Mouse (Mus musculus): ENCODE measurements around the gene Zfp82. TPM values are rescaled to one million over a fixed set of nuclear protein-coding genes. Genes with fewer than 3 reads are reported as not detected.

The Zfp82 gene
- polyA plus RNA-seq, 2 experiments, result 0.50 to 1.2 TPM

DNA sequence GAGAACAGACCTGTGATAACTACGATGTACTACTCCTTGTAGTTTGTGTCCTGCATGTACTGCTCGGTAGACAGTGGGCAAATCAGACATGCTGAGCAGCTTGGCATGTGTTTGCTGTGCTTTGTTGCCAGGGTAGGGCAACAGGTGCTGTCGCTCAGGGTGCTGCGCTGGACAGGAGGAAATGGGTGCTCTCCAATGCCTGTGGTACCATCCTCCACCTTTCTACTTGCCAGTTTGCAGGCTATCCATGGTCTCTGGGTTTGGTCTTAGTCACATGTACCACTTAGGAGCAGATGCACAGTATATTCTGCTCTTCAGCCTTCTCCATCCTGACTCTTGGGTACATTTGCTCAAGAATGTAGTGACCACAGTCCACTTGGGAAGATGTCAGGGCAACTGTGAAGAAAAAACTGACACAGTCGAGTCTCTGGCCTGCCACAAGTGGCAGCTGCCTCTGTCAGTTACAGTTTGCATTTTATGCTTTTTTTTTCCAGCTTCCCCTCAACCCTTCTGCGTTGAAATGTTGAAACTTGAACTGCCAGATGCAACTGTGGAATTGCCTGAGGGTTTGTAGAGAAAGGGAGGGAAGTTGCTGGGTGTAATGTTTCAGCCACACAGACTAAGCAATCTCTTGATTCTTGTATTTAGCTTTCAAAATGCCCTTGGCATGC is 64.5 kb downstream of the Zfp82 start:
- Histone ChIP-seq H3K4me1 (replicated peaks; ENCODE audit: control insufficient read depth in 2 of 2, insufficient read depth in 2 of 2, low read length in 1 of 2) (no peaks in the 10 kb centered on the region), H3K4me2 (ENCODE audit: low read depth) (no peak overlapping the region), H3K27ac (no peak overlapping the region), H3K9ac (replicated peaks) (no peak overlapping the region), H3K4me3 (ENCODE audit: insufficient read depth in 1 of 2, low read depth in 2 of 2, low read length in 2 of 2) (no peak overlapping the region), H3K36me3 (replicated peaks; ENCODE audit: control insufficient read depth, insufficient read depth, low read depth) (peaks cover 2% of the 10 kb centered on the region; the same call in 1 of the 2 replicates), H3K27me3 (ENCODE audit: control insufficient read depth, insufficient read depth, low read length) (no peaks in the 10 kb centered on the region), H3K9me3 (ENCODE audit: control insufficient read depth, low read length) (no peaks in the 10 kb centered on the region)
- DNase-seq (ENCODE audit: low read depth in 3 of 3, low spot score in 3 of 3), result no peak
- TF ChIP-seq EP300 (IDR thresholded peaks at IDR 0.05; ENCODE audit: low read depth) (no peak), CTCF (IDR thresholded peaks at IDR 0.05; ENCODE audit: low read depth) (no peak)
- ATAC-seq (ENCODE audit: insufficient read depth), result no peak
- 62% methylated on average over 6 of the region's 6 CpGs for WGBS (ENCODE audit: insufficient replicate concordance)

DNA sequence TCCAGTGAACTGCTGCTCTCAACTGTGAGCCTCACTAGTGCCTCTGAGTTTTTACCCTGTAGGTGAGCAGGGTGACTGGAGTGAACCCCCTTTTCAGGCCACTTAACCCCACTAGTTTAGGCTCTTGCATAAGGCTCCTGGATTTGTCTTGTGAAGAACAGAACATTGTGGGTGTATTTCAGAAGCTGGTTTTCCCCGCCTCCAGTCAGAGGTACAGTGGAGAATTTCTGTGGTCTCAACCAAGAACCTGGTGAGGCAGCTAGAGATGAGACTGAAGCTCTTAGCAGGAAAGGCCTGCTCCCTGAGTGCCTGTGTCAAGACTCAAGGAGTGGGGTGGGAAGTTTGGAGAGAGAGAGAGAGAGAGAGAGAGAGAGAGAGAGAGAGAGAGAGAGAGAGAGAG is 65.1 kb downstream of the Zfp82 start:
- TF ChIP-seq CTCF (IDR thresholded peaks at IDR 0.05; ENCODE audit: low read depth), result no peak
- TF ChIP-seq EP300 (IDR thresholded peaks at IDR 0.05; ENCODE audit: low read depth), result no peak
- ATAC-seq (ENCODE audit: insufficient read depth) (no peak), DNase-seq (ENCODE audit: low read depth in 3 of 3, low spot score in 3 of 3) (no peak)
- Histone ChIP-seq H3K27ac (no peak overlapping the region), H3K36me3 (replicated peaks; ENCODE audit: control insufficient read depth, insufficient read depth, low read depth) (peaks cover 2% of the 10 kb centered on the region; the same call in 1 of the 2 replicates), H3K27me3 (ENCODE audit: control insufficient read depth, insufficient read depth, low read length) (no peaks in the 10 kb centered on the region), H3K4me2 (ENCODE audit: low read depth) (no peak overlapping the region), H3K9ac (replicated peaks) (no peak overlapping the region), H3K4me3 (ENCODE audit: insufficient read depth in 1 of 2, low read depth in 2 of 2, low read length in 2 of 2) (no peak overlapping the region), H3K4me1 (replicated peaks; ENCODE audit: control insufficient read depth in 2 of 2, insufficient read depth in 2 of 2, low read length in 1 of 2) (no peaks in the 10 kb centered on the region), H3K9me3 (ENCODE audit: control insufficient read depth, low read length) (no peaks in the 10 kb centered on the region)
- WGBS (ENCODE audit: insufficient replicate concordance), result 74% methylated on average over 1 of the region's 1 CpGs

Small RNA genes lying within 50 kb of the gene (microRNA-seq; reads per million reads assigned to microRNA genes)
- gene Gm23368, result not detected

Other genes starting within 250 kb of the Zfp82 start
- gene Zfp940, start 219.2 kb downstream of the Zfp82 start, polyA plus RNA-seq (2012; rRNA removed), result 0.17 and 0.41 TPM in 2 replicates
- 0.61 and 1.0 TPM in 2 replicates for gene Zfp940, start 219.2 kb downstream of the Zfp82 start, polyA plus RNA-seq (2014; fragmentation: Nextera tagmentation; extraction: Ambion mirVana)
- 0.69 and 0.92 TPM in 2 replicates for gene Zfp420, start 212.9 kb downstream of the Zfp82 start, polyA plus RNA-seq (2012; rRNA removed)
- 0.66 and 1.0 TPM in 2 replicates for gene Zfp420, start 212.9 kb downstream of the Zfp82 start, polyA plus RNA-seq (2014; fragmentation: Nextera tagmentation; extraction: Ambion mirVana)
- gene Zfp27, start 166.3 kb downstream of the Zfp82 start, polyA plus RNA-seq (2012; rRNA removed), result 1.0 and 1.2 TPM in 2 replicates
- gene Zfp27, start 166.3 kb downstream of the Zfp82 start, polyA plus RNA-seq (2014; fragmentation: Nextera tagmentation; extraction: Ambion mirVana), result 1.7 TPM in 2 replicates
- 0.51 and 0.69 TPM in 2 replicates for gene Zfp383, start 164.7 kb downstream of the Zfp82 start, polyA plus RNA-seq (2012; rRNA removed)
- 0.35 and 0.42 TPM in 2 replicates for gene Zfp383, start 164.7 kb downstream of the Zfp82 start, polyA plus RNA-seq (2014; fragmentation: Nextera tagmentation; extraction: Ambion mirVana)
- 1.5 and 1.7 TPM in 2 replicates for gene Zfp74, start 118.8 kb downstream of the Zfp82 start, polyA plus RNA-seq (2012; rRNA removed)
- gene Zfp74, start 118.8 kb downstream of the Zfp82 start, polyA plus RNA-seq (2014; fragmentation: Nextera tagmentation; extraction: Ambion mirVana), result 0.85 and 1.8 TPM in 2 replicates
- 4.5 and 6.1 TPM in 2 replicates for gene Zfp568, start 88.9 kb downstream of the Zfp82 start, polyA plus RNA-seq (2012; rRNA removed)
- 7.0 and 8.2 TPM in 2 replicates for gene Zfp568, start 88.9 kb downstream of the Zfp82 start, polyA plus RNA-seq (2014; fragmentation: Nextera tagmentation; extraction: Ambion mirVana)
- 0.24 and 0.38 TPM in 2 replicates for gene Zfp14, start 21.5 kb downstream of the Zfp82 start, polyA plus RNA-seq (2012; rRNA removed)
- gene Zfp14, start 21.5 kb downstream of the Zfp82 start, polyA plus RNA-seq (2014; fragmentation: Nextera tagmentation; extraction: Ambion mirVana), result 0.21 and 0.27 TPM in 2 replicates
- 0.13 TPM in 1 of 2 replicates, not detected in the other for gene Gm26920, start 17.5 kb upstream of the Zfp82 start, polyA plus RNA-seq (2012; rRNA removed)
- gene Gm26920, start 17.5 kb upstream of the Zfp82 start, polyA plus RNA-seq (2014; fragmentation: Nextera tagmentation; extraction: Ambion mirVana), result 0.23 TPM in 1 of 2 replicates, not detected in the other
- gene Zfp566, start 17.6 kb upstream of the Zfp82 start, polyA plus RNA-seq (2012; rRNA removed), result 0.54 and 1.8 TPM in 2 replicates
- 1.3 and 1.5 TPM in 2 replicates for gene Zfp566, start 17.6 kb upstream of the Zfp82 start, polyA plus RNA-seq (2014; fragmentation: Nextera tagmentation; extraction: Ambion mirVana)
- 3.7 and 4.8 TPM in 2 replicates for gene Zfp260, start 21.9 kb upstream of the Zfp82 start, polyA plus RNA-seq (2012; rRNA removed)
- 11.9 and 12.6 TPM in 2 replicates for gene Zfp260, start 21.9 kb upstream of the Zfp82 start, polyA plus RNA-seq (2014; fragmentation: Nextera tagmentation; extraction: Ambion mirVana)
- 0.26 and 0.66 TPM in 2 replicates for gene Zfp382, start 49.0 kb upstream of the Zfp82 start, polyA plus RNA-seq (2012; rRNA removed)
- 0.32 and 1.5 TPM in 2 replicates for gene Zfp382, start 49.0 kb upstream of the Zfp82 start, polyA plus RNA-seq (2014; fragmentation: Nextera tagmentation; extraction: Ambion mirVana)
- gene Zfp146, start 96.8 kb upstream of the Zfp82 start, polyA plus RNA-seq (2012; rRNA removed), result 13.5 and 20.8 TPM in 2 replicates
- gene Zfp146, start 96.8 kb upstream of the Zfp82 start, polyA plus RNA-seq (2014; fragmentation: Nextera tagmentation; extraction: Ambion mirVana), result 4.2 and 4.4 TPM in 2 replicates
- 3.5 TPM in 2 replicates for gene Cox7a1, start 111.2 kb upstream of the Zfp82 start, polyA plus RNA-seq (2012; rRNA removed)
- gene Cox7a1, start 111.2 kb upstream of the Zfp82 start, polyA plus RNA-seq (2014; fragmentation: Nextera tagmentation; extraction: Ambion mirVana), result 5.5 and 7.0 TPM in 2 replicates
- 122 and 167 TPM in 2 replicates for gene Capns1, start 125.9 kb upstream of the Zfp82 start, polyA plus RNA-seq (2012; rRNA removed)
- gene Capns1, start 125.9 kb upstream of the Zfp82 start, polyA plus RNA-seq (2014; fragmentation: Nextera tagmentation; extraction: Ambion mirVana), result 29.3 and 31.2 TPM in 2 replicates
- 71.8 and 72.4 TPM in 2 replicates for gene Polr2i, start 159.0 kb upstream of the Zfp82 start, polyA plus RNA-seq (2012; rRNA removed)
- 59.2 and 61.1 TPM in 2 replicates for gene Polr2i, start 159.0 kb upstream of the Zfp82 start, polyA plus RNA-seq (2014; fragmentation: Nextera tagmentation; extraction: Ambion mirVana)
- 13.1 and 24.4 TPM in 2 replicates for gene Tbcb, start 159.4 kb upstream of the Zfp82 start, polyA plus RNA-seq (2012; rRNA removed)
- gene Tbcb, start 159.4 kb upstream of the Zfp82 start, polyA plus RNA-seq (2014; fragmentation: Nextera tagmentation; extraction: Ambion mirVana), result 44.8 and 47.1 TPM in 2 replicates
- gene Ovol3, start 162.8 kb upstream of the Zfp82 start, polyA plus RNA-seq (2012; rRNA removed), result not detected in 2 replicates
- not detected in 2 replicates for gene Ovol3, start 162.8 kb upstream of the Zfp82 start, polyA plus RNA-seq (2014; fragmentation: Nextera tagmentation; extraction: Ambion mirVana)
- gene Thap8, start 207.2 kb upstream of the Zfp82 start, polyA plus RNA-seq (2012; rRNA removed), result 0.03 TPM in 1 of 2 replicates, not detected in the other
- gene Thap8, start 207.2 kb upstream of the Zfp82 start, polyA plus RNA-seq (2014; fragmentation: Nextera tagmentation; extraction: Ambion mirVana), result not detected in 2 replicates
- gene Wdr62, start 207.5 kb upstream of the Zfp82 start, polyA plus RNA-seq (2012; rRNA removed), result 12.4 and 14.0 TPM in 2 replicates
- 7.5 and 8.8 TPM in 2 replicates for gene Wdr62, start 207.5 kb upstream of the Zfp82 start, polyA plus RNA-seq (2014; fragmentation: Nextera tagmentation; extraction: Ambion mirVana)
- 1.0 and 2.1 TPM in 2 replicates for gene Clip3, start 218.8 kb upstream of the Zfp82 start, polyA plus RNA-seq (2012; rRNA removed)
- gene Clip3, start 218.8 kb upstream of the Zfp82 start, polyA plus RNA-seq (2014; fragmentation: Nextera tagmentation; extraction: Ambion mirVana), result 0.71 and 0.86 TPM in 2 replicates
- 13.8 and 18.6 TPM in 2 replicates for gene Alkbh6, start 235.8 kb upstream of the Zfp82 start, polyA plus RNA-seq (2012; rRNA removed)
- gene Alkbh6, start 235.8 kb upstream of the Zfp82 start, polyA plus RNA-seq (2014; fragmentation: Nextera tagmentation; extraction: Ambion mirVana), result 16.0 and 19.5 TPM in 2 replicates
- 11.1 and 12.0 TPM in 2 replicates for gene Syne4, start 241.9 kb upstream of the Zfp82 start, polyA plus RNA-seq (2012; rRNA removed)
- gene Syne4, start 241.9 kb upstream of the Zfp82 start, polyA plus RNA-seq (2014; fragmentation: Nextera tagmentation; extraction: Ambion mirVana), result 7.0 and 7.6 TPM in 2 replicates
- 0.11 and 0.19 TPM in 2 replicates for gene E130208F15Rik, start 248.8 kb upstream of the Zfp82 start, polyA plus RNA-seq (2012; rRNA removed)
- not detected in 2 replicates for gene E130208F15Rik, start 248.8 kb upstream of the Zfp82 start, polyA plus RNA-seq (2014; fragmentation: Nextera tagmentation; extraction: Ambion mirVana)

Measured in liver, embryonic 14.5 days (tissue).